Mouse (Mus musculus): ENCODE data around the gene Atp6v0a1. TPM values are rescaled to one million over a fixed set of nuclear protein-coding genes. Genes with fewer than 3 reads are reported as not detected.

The Atp6v0a1 gene
- polyA plus RNA-seq, 1 experiment = 33.7 TPM

- peaks cover 4% of the 10 kb centered on the region; the same call in 1 of the 2 replicates for H3K27me3 ChIP-seq (ENCODE audit: control insufficient read depth, insufficient read depth, low read length, poor library complexity, severe bottlenecking)
These were observed 40.0 kb upstream of the Atp6v0a1 start for GRCm38 (mm10) chr11:100969189-100969743.

GRCm38 (mm10) chr11:100969744-100970556 is 39.3 kb upstream of the Atp6v0a1 start:
- Histone ChIP-seq H3K36me3 (ENCODE audit: control insufficient read depth, insufficient read depth, low read length, poor library complexity, severe bottlenecking) (no peaks in the 10 kb centered on the region), H3K4me1 (ENCODE audit: control insufficient read depth, insufficient read depth, low read length) (peaks cover 2% of the 10 kb centered on the region), H3K27ac (ENCODE audit: insufficient read depth, low read length) (no peak overlapping the region), H3K9me3 (replicated peaks; ENCODE audit: control insufficient read depth, insufficient read depth, low read length, poor library complexity, severe bottlenecking) (no peaks in the 10 kb centered on the region), H3K27me3 (ENCODE audit: control insufficient read depth, insufficient read depth, low read length, poor library complexity, severe bottlenecking) (peaks cover 4% of the 10 kb centered on the region; the same call in 1 of the 2 replicates), H3K4me3 (ENCODE audit: low read depth, low read length) (peak overlapping the region; percentile 59), H3K9ac (ENCODE audit: low read depth, poor library complexity, severe bottlenecking) (peak overlapping the region; percentile 57)
- TF ChIP-seq CTCF (IDR thresholded peaks at IDR 0.05; ENCODE audit: low read depth, low read length) = no peak
- no peak for TF ChIP-seq EP300 (IDR thresholded peaks at IDR 0.05; ENCODE audit: insufficient read depth, low read depth, low read length)
- TF ChIP-seq POLR2A (IDR thresholded peaks at IDR 0.05; ENCODE audit: insufficient read depth, low read length) = no peak

More at GRCm38 (mm10) chr11:100969189-100969743, 40.0 kb upstream of the Atp6v0a1 start:
- H3K4me1 ChIP-seq (ENCODE audit: control insufficient read depth, insufficient read depth, low read length) = peaks cover 4% of the 10 kb centered on the region
- TF ChIP-seq POLR2A (IDR thresholded peaks at IDR 0.05; ENCODE audit: insufficient read depth, low read length) (no peak), CTCF (IDR thresholded peaks at IDR 0.05; ENCODE audit: low read depth, low read length) (no peak), EP300 (IDR thresholded peaks at IDR 0.05; ENCODE audit: insufficient read depth, low read depth, low read length) (no peak)
- H3K9me3 ChIP-seq (replicated peaks; ENCODE audit: control insufficient read depth, insufficient read depth, low read length, poor library complexity, severe bottlenecking) = no peaks in the 10 kb centered on the region
- H3K4me3 ChIP-seq (ENCODE audit: low read depth, low read length) = peak overlapping the region; percentile 59
- peak overlapping the region; percentile 57 for H3K9ac ChIP-seq (ENCODE audit: low read depth, poor library complexity, severe bottlenecking)
- H3K36me3 ChIP-seq (ENCODE audit: control insufficient read depth, insufficient read depth, low read length, poor library complexity, severe bottlenecking) = no peaks in the 10 kb centered on the region
- H3K27ac ChIP-seq (ENCODE audit: insufficient read depth, low read length) = no peak overlapping the region

DNA sequence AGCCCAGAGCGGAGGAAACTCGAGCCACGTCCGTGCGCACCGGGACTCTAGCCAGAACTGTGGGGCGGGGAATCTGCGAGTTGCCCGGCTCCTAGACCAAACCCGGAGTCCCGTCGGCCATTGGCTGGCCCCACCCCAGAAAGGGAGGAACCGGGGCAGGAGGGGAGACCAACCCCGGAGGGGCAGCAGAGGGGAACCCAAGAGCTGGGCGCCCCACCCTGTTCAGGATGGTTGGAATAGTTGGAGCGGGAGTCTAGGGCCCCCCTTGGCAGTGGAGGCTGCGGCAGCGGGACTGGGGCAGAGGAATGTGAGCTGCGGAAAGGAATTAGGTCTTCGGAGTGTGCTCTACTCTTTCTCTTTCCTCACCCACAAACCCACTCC is 38.7 kb upstream of the Atp6v0a1 start, which contains the start of gene Cavin1:
Gene Cavin1, minus strand, starts transcription at position 331 of the 381 bp plus-strand sequence.
- H3K4me3 ChIP-seq (ENCODE audit: low read depth, low read length) = peak within 1 kb of the TSS; percentile 59
- peak within 1 kb of the TSS; percentile 57 for H3K9ac ChIP-seq (ENCODE audit: low read depth, poor library complexity, severe bottlenecking)
- TF ChIP-seq POLR2A (IDR thresholded peaks at IDR 0.05; ENCODE audit: insufficient read depth, low read length) (peak; percentile 41), EP300 (IDR thresholded peaks at IDR 0.05; ENCODE audit: insufficient read depth, low read depth, low read length) (0 out of 2 replicates have a peak, but pooled peaks have one; percentile 28), CTCF (IDR thresholded peaks at IDR 0.05; ENCODE audit: low read depth, low read length) (no peak)
- H3K9me3 ChIP-seq (replicated peaks; ENCODE audit: control insufficient read depth, insufficient read depth, low read length, poor library complexity, severe bottlenecking) = no peaks in the 10 kb centered on the region
- peaks cover 2% of the 10 kb centered on the region for H3K4me1 ChIP-seq (ENCODE audit: control insufficient read depth, insufficient read depth, low read length)
- no peaks in the 10 kb centered on the region for H3K36me3 ChIP-seq (ENCODE audit: control insufficient read depth, insufficient read depth, low read length, poor library complexity, severe bottlenecking)
- H3K27ac ChIP-seq (ENCODE audit: insufficient read depth, low read length) = no peak within 1 kb of the TSS
- H3K27me3 ChIP-seq (ENCODE audit: control insufficient read depth, insufficient read depth, low read length, poor library complexity, severe bottlenecking) = peaks cover 4% of the 10 kb centered on the region; the same call in 1 of the 2 replicates

DNA sequence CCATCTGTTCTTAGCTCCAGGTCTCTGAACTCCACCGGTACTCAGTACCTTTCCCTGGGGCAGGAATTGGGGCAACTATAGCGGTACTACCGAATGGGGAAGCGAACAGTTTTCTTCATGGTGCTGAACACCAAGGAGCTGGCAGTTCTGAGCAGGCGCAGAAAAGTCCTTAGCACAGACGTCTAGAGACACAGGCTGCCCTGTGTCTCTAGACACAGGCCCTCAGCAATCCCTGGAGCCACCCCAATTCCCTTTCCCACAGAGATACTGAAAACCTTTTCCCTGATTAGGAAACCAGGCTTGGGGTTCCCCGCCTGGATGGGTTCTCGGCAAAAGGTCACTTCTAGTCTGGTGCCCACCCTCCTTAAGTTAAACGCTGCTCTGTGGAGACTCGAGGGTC is 37.8 kb upstream of the Atp6v0a1 start:
- TF ChIP-seq POLR2A (IDR thresholded peaks at IDR 0.05; ENCODE audit: insufficient read depth, low read length) (no peak), CTCF (IDR thresholded peaks at IDR 0.05; ENCODE audit: low read depth, low read length) (no peak), EP300 (IDR thresholded peaks at IDR 0.05; ENCODE audit: insufficient read depth, low read depth, low read length) (no peak)
- H3K9me3 ChIP-seq (replicated peaks; ENCODE audit: control insufficient read depth, insufficient read depth, low read length, poor library complexity, severe bottlenecking) = no peaks in the 10 kb centered on the region
- H3K27me3 ChIP-seq (ENCODE audit: control insufficient read depth, insufficient read depth, low read length, poor library complexity, severe bottlenecking) = peaks cover 4% of the 10 kb centered on the region; the same call in 1 of the 2 replicates
- H3K9ac ChIP-seq (ENCODE audit: low read depth, poor library complexity, severe bottlenecking) = no peak overlapping the region
- H3K4me3 ChIP-seq (ENCODE audit: low read depth, low read length) = no peak overlapping the region
- H3K27ac ChIP-seq (ENCODE audit: insufficient read depth, low read length) = no peak overlapping the region
- peaks cover 2% of the 10 kb centered on the region for H3K4me1 ChIP-seq (ENCODE audit: control insufficient read depth, insufficient read depth, low read length)
- H3K36me3 ChIP-seq (ENCODE audit: control insufficient read depth, insufficient read depth, low read length, poor library complexity, severe bottlenecking) = no peaks in the 10 kb centered on the region

DNA sequence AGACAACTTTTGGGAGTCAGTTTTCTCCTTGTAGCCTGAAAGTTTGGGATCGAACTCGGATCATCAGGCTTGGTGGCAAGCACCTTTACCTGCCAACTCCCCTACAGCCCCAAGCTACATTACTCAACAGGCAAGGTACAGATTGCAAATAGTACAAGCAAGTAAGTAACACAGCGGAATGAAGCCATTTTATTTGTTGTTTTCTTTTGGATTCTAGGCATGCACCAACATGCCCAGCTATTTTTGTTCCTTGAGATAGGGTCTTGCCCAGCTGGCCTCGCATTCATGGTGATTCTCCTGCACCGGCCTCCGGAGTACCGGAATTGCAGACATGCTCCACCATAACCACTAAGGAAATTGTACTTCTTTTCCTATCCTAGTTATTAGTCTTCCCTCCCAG is 36.0 kb upstream of the Atp6v0a1 start:
- Histone ChIP-seq H3K36me3 (ENCODE audit: control insufficient read depth, insufficient read depth, low read length, poor library complexity, severe bottlenecking) (no peaks in the 10 kb centered on the region), H3K27me3 (ENCODE audit: control insufficient read depth, insufficient read depth, low read length, poor library complexity, severe bottlenecking) (peaks cover 4% of the 10 kb centered on the region; the same call in 1 of the 2 replicates), H3K9me3 (replicated peaks; ENCODE audit: control insufficient read depth, insufficient read depth, low read length, poor library complexity, severe bottlenecking) (no peaks in the 10 kb centered on the region), H3K4me1 (ENCODE audit: control insufficient read depth, insufficient read depth, low read length) (peaks cover 2% of the 10 kb centered on the region), H3K9ac (ENCODE audit: low read depth, poor library complexity, severe bottlenecking) (no peak overlapping the region), H3K4me3 (ENCODE audit: low read depth, low read length) (no peak overlapping the region), H3K27ac (ENCODE audit: insufficient read depth, low read length) (no peak overlapping the region)
- TF ChIP-seq EP300 (IDR thresholded peaks at IDR 0.05; ENCODE audit: insufficient read depth, low read depth, low read length) (no peak), POLR2A (IDR thresholded peaks at IDR 0.05; ENCODE audit: insufficient read depth, low read length) (no peak), CTCF (IDR thresholded peaks at IDR 0.05; ENCODE audit: low read depth, low read length) (no peak)
